Mouse (Mus musculus) thymus, postnatal 36 days (tissue): Measurements from ENCODE around the gene Catsper4.
"Not testable (repeated sequence)": the region's sequence is repeated elsewhere in the genome, so short reads cannot be mapped to it uniquely, and the experiment has no call there.

ENCODE experiments used
- DNase-seq, 2 experiments: peaks; one replicate each; pipeline ENCODE4 v3.0.0; 2022; ENCODE audit warnings: mixed read lengths in 2 of 2

Gene Catsper4

DNA sequence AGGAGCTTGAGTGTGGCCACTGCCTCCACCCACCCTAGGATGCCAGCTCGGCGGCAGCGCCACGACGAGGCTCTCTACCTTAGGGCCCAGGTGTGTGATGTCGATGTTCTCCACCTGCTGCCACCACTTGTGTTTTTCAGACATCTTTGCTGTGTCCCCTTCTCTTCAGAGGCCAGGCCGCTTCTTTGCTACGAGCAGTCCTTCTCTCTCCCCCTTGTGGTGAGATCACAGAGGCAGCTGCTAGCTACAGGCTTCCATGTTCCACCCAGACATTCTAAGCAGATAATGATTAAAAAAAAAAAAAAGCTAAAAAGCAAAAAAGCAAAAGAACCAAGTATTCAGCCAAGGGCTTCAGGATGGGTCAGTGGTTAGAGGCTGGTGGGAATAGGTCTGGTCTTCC, at the start of gene Catsper4:
Gene Catsper4 (minus strand): TSS at position 190 of the 400 bp plus-strand sequence.
- no peak for DNase-seq

DNA sequence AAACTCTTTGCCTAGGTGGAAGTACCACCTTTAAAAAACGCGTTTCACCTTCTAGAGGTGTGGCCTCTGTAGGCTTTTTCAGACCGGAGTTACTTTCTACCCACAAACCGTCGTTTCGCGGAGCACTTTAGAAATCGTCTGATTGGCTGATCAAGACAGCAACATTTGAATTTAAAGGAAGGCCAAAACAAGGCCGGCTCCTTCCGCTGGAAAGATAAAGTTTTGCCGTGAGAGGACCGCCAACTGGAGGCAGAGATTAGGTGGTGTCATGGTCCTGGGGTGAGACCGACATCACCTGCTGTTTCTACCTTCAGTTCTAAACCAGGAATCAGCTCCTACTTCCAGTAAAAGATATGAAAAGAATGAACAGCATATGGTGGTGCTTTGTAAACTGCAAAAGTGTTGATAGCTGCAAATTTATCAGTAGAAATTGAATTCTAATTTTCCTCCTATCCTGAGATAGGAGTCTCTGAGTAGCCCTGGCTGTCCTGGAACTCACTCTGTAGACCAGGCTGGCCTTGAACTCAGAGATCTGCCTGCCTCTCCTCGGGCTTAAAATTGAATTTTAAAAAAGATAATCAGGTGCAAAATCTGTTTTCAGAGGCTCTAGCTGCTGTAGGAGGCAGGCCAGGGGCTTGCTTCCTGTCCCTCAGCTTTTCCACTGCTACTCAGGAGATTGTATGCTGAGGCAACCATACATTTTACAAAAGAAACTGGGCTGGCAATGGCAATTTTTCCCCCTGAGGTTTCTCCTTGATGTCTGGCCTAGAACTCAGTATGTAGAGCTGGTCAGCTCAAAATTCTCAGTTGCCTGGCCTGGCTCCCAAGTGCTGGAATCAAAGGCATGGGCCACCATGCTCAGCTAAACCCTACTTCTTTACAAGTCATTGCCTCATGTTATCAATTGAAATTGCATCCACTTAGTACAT, 46.5 kb upstream of the Catsper4 start:
- peak; percentile 66 to 77 for DNase-seq

DNA sequence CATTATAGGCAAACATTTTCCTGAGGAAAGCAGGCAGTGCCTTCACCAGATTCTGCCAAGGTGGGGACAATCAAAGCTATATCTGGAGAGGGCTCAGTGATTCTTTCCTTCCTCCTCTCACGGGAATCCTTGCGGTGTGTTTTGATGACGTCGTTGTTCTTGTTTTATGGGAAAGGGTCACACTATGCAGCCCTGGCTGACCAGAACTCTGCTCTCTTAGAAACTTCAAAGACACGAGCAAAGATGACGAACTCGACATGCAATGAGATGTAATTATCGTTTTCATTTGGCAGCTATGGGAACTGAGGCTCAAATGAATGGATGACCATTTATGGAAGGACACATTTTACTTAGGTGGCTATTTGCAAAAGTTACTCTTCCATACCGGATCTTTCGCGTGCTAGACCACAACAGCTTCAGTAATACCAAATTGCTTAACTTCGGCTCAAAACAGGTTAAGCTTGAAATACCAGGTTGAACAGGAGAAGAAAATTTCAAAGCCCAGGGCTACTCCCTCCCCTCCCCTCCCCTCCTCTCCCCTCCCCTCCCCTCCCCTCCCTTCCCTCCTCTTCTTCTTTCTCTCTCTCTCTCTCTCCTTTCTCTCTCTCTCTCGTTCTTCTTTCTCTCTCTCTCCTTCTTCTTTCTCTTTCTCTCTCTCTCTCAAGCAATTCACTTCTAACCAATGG, 45.7 kb upstream of the Catsper4 start:
- no peak for DNase-seq

DNA sequence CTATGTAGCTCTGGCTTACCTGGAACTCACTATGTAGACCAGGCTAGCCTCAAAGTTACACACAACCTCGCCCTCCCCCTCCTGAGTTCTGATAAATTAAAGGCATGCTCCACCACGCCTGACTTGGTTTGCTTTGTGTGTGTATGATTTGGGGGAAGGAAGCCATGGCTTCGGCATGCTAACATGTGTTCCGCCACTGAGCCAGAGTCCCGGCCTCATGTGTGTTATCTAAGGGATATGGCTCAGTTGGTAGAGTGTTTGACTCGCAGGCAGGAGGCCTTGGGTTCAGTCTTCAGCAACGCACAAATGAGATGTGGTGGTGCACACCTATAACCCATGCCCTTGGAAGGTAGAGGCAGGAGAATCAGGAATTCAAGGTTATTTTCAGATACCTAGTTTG, 44.8 kb upstream of the Catsper4 start:
- DNase-seq: no peak

DNA sequence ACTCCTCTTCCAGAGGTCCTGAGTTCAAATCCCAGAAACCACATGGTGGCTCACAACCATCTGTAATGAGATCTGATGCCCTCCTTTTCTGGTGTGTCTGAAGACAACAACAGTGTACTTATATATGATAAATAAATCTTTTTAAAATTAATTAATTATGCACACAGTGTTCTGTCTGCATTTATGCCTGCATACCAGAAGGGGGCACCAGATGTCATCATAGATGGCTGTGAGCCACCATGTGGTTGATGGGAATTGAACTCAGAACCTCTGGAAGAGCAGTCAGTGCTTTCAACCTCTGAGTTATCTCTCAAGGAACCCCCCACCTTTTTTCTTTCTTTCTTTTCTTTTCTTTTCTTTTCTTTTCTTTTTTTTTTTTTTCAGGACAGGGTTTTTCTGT, 42.4 kb upstream of the Catsper4 start:
- not testable (repeated sequence) for DNase-seq

DNA sequence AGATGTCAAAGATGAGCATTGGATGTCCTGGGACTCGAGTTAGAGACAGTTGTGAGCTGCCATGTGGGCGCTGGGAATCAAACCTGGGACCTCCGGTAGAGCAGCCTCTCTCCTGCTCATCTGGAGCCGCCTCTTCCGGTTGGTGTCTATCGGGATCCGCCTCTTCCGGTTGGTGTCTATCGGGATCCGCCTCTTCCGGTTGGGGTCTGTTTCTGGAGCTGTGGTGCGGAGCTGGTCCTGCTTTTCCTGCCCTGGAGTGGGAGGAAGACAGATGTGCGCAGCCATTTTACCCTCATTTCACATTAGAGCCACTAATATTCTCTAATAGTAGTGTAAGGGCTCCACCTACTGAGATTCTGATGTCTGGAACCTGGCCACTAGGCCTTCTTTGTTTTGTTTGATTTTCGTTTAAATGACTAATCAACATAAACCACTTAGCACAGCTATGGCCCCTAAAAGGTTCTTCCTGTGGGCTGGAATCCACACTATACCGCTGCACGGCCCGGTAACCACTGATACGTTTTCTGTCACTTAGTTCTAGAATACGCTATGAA, 41.0 kb upstream of the Catsper4 start:
- DNase-seq: no peak

DNA sequence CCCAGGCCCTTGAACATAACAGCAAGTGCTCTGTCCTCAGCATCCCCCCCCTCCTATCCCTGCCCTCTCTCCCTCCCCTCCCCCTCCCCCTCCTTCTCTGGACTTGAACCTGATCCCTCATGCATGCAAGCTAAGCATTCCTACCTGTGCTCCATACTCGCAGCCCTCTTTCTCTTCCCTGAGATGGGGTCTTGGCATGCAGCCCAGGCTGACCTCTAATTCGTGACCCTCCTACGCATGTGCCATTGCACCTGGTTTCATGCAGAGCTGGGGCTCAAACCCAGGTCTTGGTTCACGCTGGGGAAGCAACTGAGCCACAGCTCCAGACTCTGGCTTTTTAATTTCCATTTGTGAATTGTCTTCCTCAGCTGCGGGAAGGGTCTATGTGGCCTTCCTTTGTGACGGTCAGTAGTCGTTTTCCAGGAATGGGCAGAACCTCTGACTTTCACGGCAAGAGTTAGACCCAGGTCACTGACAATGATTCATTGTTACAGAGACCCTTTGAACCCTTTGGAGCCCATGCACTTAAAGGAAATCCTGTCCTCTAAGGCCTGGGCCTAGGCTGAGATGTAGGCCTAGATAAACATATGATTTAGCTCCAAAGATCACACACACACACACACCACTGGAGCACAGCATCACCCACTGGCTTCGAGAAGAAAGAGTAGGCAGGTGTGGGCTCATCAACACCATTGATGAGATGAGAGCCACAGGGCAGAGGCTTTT, 38.8 kb upstream of the Catsper4 start:
- no peak for DNase-seq

DNA sequence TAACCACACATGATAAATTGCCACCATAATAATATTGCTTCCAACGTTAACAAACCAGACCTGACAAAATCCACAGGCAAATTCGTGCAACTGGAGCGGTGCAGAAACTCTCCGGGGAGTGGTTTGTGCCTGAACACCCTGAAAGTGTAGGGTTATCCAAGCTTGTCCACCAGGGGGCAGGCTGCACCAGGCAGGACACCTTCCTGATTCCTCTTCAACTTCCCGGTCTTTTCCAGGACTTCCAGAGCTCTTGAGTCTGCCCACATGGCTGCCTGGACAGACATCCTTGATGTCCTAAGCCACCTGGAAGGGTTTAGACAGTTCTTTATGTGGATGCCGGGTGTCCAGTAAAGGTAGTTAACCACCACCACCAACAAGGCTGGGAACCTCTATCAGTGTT, 36.0 kb upstream of the Catsper4 start:
- DNase-seq: peak; percentile 38 to 52

DNA sequence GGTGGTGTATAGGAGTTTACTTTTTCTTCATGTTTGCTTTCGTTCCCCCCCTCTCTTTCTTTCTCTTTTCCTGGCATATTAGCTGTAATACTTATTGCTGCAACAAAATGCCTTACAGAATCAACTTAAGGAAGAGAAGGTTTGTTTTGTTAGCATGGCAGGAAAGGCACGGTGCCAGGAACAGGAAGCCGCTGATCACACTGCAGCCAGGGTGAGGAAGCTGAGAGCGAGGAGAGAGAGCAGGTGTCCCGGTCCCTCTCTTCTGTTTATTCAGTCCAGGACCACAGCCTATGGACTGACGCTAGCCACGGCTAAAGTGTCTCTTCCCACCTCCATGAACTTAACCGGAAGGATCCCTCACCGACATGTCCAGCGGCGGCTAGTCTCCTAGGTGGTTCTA, 31.2 kb upstream of the Catsper4 start:
- DNase-seq: peak in 1 of 2 experiments; percentile 39

DNA sequence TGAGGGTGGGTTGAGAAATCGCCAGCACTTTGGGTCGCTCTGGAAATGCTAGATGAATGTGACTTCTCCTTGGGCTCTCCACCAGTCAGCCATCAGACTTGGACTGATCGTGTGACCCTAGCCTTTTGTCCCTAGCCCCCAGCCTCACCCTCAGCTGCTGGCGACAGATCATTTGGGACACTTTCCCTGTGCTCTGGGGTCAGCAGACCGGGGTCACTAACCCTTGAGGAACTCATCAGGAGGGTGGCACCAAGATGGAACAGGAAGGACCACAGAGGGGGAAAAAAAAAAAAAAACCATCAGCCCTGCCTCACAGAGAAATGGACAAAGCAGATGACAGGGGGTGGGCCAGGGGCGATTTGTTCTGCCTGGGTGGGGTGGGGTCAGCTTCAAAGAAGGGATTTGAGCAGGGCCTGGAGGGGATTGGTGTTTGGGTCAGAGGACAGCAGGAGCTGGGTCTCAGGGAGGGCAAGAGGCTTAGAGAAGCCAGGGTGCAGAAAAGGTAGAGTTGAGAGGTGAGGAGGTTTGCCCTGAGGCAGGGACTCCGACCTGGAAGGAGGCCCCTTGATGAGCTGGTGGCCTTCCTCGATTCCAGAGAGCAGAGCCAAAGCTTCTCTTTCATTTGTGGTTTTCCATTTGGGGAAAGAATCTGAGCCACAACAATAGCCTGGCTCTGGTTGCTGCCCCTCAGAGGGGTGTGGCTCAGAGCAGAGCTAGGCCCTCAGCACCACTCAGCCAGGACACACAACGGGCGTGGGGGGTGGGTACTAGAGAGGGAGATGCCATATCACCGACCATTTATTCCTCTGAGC, 30.2 kb upstream of the Catsper4 start:
- no peak for DNase-seq

DNA sequence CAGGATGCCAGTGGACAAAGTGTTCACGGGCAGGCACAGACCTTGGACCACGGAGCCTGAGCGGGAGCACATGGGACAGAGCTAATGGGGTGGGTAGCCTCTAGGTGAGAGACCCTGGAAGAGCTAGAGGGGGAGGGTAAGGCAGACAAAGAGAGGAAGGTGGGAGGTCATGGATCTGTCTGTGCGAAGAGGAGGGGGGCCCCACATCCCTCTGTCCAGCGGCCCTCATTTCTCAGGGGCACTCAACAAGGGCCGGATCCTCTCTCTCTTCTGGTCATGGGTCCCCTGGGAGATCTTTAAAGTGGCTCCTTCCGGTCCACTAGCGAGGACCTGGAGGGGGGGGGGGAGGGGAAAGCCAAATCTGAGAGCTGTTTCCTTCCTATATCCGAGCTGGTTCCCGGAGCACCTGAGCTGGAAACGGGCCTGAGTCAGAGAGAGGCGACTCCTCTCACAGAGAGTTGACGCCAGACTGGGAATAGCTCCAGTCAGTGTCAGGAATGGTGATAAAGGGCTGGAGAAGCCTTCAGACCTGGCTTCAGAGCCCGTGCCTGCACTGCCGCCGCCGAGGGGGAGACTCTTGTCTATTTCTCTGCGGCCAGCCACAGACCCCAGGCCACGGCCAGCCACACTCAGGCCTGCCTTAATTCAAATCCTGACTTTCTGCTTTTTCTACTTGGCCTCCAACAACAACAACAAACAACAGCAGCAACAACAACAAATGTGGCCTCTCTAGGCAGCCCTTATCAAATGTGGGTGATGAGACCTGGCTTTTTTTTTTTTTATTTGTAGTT, 29.4 kb upstream of the Catsper4 start:
- no peak for DNase-seq

DNA sequence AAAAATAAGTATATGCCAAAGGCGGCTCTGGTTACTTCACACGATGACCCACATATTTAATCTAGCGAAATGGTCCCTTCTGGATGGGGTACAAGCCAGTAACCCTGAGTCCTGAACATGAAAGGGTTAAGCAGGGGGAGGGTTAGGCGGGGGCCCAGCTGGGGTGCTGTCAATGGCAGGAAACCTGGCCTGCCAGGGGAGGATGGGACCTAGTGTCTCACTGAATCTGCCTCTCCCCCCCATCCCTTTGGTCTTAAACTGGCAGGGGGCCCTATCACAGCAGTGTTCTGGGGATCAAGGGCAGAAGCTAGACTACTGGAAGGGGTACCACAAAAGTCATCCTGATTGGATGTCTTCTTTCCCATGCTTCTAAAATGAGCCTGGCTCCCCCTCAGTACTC, 28.7 kb upstream of the Catsper4 start:
- DNase-seq: peak in 1 of 2 experiments; percentile 46

DNA sequence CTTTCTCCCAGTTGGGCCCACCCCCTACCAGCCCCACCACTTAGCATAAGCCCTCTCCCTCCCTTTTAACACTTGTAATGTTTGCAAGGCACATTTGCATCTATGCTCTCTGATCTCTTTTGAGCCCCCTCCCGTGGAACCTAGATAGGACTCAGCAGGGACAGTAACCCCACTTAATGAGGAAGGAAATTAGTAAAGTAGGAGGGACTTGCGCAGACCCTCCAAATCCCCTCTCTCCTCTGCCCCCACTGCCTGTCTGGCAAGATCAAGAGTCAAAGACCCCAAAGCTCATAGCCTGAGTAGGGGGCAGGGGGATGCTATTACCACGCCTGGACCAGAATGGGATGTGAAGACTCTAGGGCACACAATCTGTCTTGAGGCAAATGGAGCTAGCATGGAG, 27.7 kb upstream of the Catsper4 start:
- DNase-seq: no peak

DNA sequence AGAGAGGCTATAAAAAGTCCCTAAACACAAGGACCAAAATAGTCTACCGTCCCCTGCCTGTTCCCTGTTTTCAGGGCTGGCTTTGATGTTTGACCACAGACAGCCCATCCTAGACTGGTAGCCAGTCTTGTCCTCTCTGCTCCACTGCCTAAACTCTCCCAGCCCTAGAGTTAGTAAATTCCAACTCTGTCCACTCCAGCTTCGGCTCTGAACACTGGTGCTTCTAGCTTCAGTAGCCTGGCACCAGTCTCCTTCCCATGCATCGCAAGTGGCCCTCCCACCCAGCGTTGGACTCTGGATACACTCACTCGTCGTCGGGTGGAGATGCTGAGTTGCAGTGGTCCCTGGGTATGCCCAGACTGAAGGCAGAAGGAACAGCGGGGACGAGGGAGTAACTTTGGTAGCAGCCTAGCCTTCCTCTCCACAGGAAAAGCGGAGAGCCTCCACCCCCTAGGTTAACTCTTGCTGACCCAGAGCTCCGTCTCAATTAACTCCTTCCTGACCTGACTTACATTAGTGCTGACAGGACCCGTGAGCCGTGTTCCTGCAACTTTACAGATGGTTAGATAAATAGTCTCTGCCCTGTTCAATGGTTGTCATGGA, 26.6 kb upstream of the Catsper4 start, which contains the start of gene Grrp1:
Gene Grrp1 (minus strand): TSS at position 385 of the 603 bp plus-strand sequence.
- no peak for DNase-seq

DNA sequence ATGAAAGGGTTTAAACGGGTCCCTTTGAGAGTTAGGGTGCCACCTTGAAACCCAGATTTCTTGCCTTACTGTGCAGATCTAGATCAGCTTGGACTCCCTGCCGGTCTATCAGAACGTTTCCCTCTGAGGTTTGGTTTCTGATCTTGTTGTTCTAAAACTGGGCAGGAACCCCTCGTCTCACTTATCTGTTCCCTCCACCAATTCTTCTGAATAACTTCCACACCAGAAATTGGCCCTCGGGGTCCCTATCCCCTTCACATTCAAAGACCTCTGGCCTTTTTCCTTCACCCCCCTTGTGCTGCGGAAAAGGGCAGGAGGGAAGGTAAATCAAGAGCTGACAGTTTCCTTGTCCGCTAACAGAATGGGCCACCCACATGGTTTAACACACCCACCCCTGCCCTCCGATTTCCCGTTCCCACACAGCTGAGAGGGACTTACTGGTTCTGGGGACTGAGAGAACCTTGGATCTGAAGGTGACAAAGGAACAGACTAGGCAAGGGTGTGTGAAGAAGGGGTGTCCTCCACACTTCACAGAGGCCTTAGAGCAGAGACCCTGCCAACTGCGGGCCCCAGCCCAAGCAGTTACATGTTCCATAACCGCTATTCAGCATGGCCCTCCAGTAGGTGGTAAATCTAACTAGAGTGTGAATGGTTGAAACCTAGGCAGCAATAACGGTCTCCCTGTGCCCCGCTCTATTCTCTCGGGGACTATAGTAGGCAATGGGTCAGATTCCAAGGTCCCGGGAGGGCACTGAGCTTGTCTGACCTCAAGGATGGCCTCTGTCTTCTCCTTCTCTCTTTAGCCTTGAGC, 25.9 kb upstream of the Catsper4 start:
- DNase-seq: no peak

DNA sequence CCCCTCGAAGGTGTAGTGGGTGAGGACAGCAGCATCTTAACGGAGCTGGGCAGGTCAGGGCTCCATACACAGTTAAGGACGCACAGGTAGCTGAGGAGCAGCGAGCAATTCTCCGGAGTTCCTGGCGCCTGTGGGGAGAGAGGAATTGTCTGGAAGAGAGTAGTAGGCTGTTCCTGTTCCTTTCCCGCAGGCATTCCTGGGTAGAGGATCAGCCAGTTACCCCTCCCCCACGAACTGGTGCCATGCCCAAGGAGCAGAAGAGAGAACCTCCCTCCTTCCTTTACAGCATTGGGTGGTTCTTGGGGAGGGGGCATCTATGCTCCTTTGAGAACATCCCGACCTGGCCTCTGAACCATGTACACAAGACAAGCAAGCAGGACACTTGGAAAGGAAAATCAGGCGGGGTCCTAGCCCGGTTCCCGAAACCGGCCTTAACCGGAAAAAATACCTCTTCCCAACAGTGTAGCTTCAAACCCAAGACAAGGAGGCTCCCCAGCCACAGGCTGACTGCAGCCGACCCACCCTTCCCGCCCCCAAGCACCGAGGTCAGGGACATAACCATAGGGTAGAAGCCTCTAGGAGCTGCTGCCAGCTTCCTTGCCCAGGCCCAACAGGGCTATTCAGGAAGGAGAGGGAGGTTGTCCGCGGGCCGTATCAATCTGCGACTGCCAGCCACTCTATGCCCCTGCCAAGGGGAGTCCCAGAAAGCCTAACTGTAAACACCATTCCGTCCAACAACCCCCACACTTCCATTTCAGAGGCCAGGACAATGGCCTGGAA, 25.1 kb upstream of the Catsper4 start:
- DNase-seq: no peak

DNA sequence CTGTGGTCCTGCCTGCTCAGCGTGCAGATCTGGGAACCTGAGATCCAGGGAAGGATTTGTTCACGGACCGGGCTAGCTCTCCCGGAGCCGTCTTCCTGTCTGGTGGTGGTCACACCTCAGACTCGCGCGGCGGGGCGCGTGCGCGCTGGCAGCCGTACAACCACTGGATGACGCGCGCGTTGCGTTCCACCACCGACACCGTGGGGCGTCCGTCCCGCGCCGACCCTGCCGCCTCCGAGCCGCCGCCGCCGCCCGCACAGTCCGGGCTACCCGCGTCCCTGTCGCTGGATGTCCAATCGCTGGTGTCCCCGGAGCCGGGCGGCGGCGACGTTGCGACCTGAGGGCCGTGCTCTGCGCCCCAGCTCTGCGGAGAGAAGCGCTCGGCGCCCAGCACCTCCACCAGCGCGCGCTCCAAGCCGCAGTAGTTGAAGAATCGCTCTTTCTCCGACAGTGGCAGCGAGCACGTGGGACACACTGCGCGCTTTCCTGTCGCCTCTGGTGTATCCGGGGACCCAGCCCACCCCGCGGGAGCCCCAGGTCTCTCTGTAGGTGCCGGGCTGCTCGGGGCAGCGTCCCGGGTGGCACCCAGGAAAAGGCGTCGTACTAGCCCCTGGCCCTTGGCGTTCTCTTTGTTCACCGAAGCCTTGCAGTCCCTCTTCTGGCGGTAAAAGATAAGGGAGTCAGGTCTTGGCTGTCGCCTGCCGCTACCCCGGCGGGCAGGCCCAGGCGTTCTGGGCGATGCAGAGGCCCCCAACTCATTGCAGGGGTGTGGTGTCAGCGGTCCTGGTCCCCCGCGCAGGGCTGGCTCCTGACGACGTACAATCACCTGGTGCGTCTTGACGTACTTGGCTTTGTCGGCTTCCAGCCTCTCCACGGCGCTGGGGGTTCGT, 24.3 kb upstream of the Catsper4 start:
- peak; percentile 37 to 52 for DNase-seq

DNA sequence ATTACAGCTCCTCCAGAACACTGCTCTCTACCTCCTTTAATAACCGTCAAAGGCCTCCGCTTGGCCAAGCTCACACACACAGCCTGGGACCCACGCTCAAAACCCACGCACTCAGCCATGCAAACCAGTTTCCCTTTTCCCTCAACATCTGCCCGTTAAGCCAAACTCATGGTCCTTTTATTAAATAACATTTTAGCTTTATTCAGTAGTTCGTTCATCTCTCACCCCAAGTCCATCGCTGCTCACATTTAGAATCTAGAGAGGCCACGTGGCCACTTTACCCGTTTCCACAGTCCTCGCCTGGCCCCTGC, 23.7 kb upstream of the Catsper4 start:
- DNase-seq: no peak
